In genomic region chr12:112929562-112930352, GRCm38 (mm10) we compare ENCODE assay signal across 8 mouse cellular contexts. TPM values are rescaled to one million over a fixed set of nuclear protein-coding genes. Genes with fewer than 3 reads are reported as not detected.
DNase-seq lines count a peak whose midpoint lies in the region; ATAC-seq lines count a peak whose summit lies in the region.

TSS of gene Jag2 (minus strand) at chr12:112929776.

- WGBS in lung, embryonic 16.5 days: 2% methylated on average over 44 of the region's 85 CpGs

- no peaks in the 10 kb centered on the region for H3K36me3 ChIP-seq in lung, embryonic 16.5 days (ENCODE audit: control insufficient read depth, insufficient read depth, low read length)

- no peak within 1 kb of the TSS; the same call in none of the 2 replicates for H3K27ac ChIP-seq in lung, embryonic 16.5 days (ENCODE audit: low read length)

- H3K9ac ChIP-seq in lung, embryonic 16.5 days (ENCODE audit: low read length): peak within 1 kb of the TSS; percentile 64

- peaks cover 47% of the 10 kb centered on the region for H3K27me3 ChIP-seq in lung, embryonic 16.5 days (ENCODE audit: control insufficient read depth, insufficient read depth, low read depth, low read length)

- no peaks in the 10 kb centered on the region for H3K9me3 ChIP-seq in lung, embryonic 16.5 days (ENCODE audit: control insufficient read depth, low read length)

- peak; percentile 73 for DNase-seq in MN1 (ENCODE audit: low spot score)
- peak; percentile 62 for DNase-seq in cerebellum, adult 9-11 months
- peak; percentile 59 to 60 for DNase-seq in frontal cortex, postnatal 14 days (ENCODE audit: low spot score in 2 of 2)
- peak; percentile 75 for DNase-seq in heart, postnatal 4 days
- peak; percentile 59 to 60 for DNase-seq in layer of hippocampus, postnatal 25 days (ENCODE audit: extremely low spot score in 1 of 2, low spot score in 1 of 2)
- DNase-seq in right cerebral cortex, adult 2 months (ENCODE audit: low spot score in 2 of 2): peak; percentile 67 to 68
- no peak for DNase-seq in ovary, postnatal 10 days (ENCODE audit: low spot score)

- ATAC-seq in lung, embryonic 16.5 days (ENCODE audit: low read depth): peak; percentile 68

- peaks cover 15% of the 10 kb centered on the region for H3K4me1 ChIP-seq in lung, embryonic 16.5 days (replicated peaks; ENCODE audit: control insufficient read depth, insufficient read depth, low read length)

- peak within 1 kb of the TSS; percentile 94 for H3K4me2 ChIP-seq in lung, embryonic 16.5 days (ENCODE audit: low read depth, low read length)

- peak within 1 kb of the TSS; percentile 63 for H3K4me3 ChIP-seq in lung, embryonic 16.5 days (ENCODE audit: low read length)

RNA-seq across cellular contexts. Expression of gene Jag2, which starts in this region (rescaled TPM):
- 10 to 100 TPM; 29.1 to 29.2 TPM for total RNA-seq in heart, postnatal 4 days (2021)
- total RNA-seq in layer of hippocampus, postnatal 25 days (2021): 10 to 100 TPM; 40.3 to 46.3 TPM
- polyA plus RNA-seq in lung, embryonic 16.5 days (2015; fragmentation: Nextera tagmentation; extraction: Ambion mirVana): 5.6 and 6.5 TPM in 2 replicates
